Mouse (Mus musculus) kidney, embryonic 16.5 days (tissue): ENCODE measurements around the gene Fbxo30. TPM values are rescaled to one million over a fixed set of nuclear protein-coding genes. Genes with fewer than 3 reads are reported as not detected.
A peak's percentile ranks its signal among the peaks of the same experiment; 100 is the strongest.
"Not testable (repeated sequence)": the region's sequence is repeated elsewhere in the genome, so short reads cannot be mapped to it uniquely, and the experiment has no call there.

Experiments
- ATAC-seq: fragments of 200-750 bp; cut with Nextera tagmentation; 2 replicates; pipeline ENCODE4 v1.8.0; 2017; ENCODE audit warnings: moderate TSS enrichment; ENCODE audit not compliant: low FRiP score, low TSS enrichment
- H3K27ac ChIP-seq: fragments of 300-500 bp; sonication (generic); 2 replicates; pipeline ENCODE4 v1.5.1; 2014; ENCODE audit warnings: low read length
- H3K27me3 ChIP-seq: fragments of 300-500 bp; sonication (generic); 2 replicates; pipeline ENCODE4 v1.6.1; 2014; ENCODE audit warnings: low read length, control low read depth, mixed read lengths; ENCODE audit not compliant: insufficient read depth
- H3K36me3 ChIP-seq: fragments of 300-500 bp; sonication (generic); 2 replicates; pipeline ENCODE4 v1.6.1; 2014; ENCODE audit warnings: low read length, control low read depth, mixed read lengths; ENCODE audit not compliant: insufficient read depth
- H3K4me1 ChIP-seq: fragments of 300-500 bp; sonication (generic); 2 replicates; pipeline ENCODE4 v1.6.1; 2014; ENCODE audit warnings: low read length, control low read depth, mixed read lengths; ENCODE audit not compliant: insufficient read depth
- H3K4me2 ChIP-seq: fragments of 300-500 bp; sonication (generic); replicated peaks from 2 replicates; pipeline ENCODE4 v1.6.1; 2014; ENCODE audit warnings: low read depth, low read length
- H3K4me3 ChIP-seq: fragments of 300-500 bp; sonication (generic); 2 replicates; pipeline ENCODE4 v1.5.1; 2014; ENCODE audit warnings: mild to moderate bottlenecking, low read length
- H3K9ac ChIP-seq: fragments of 300-500 bp; sonication (generic); replicated peaks from 2 replicates; pipeline ENCODE4 v1.6.1; 2014; ENCODE audit warnings: low read length
- H3K9me3 ChIP-seq: fragments of 300-500 bp; sonication (generic); 2 replicates; pipeline ENCODE4 v1.6.1; 2016; ENCODE audit warnings: low read length, control low read depth
- WGBS: fragments of 180-500 bp; shearing (Covaris S2); extraction: QIAGEN DNeasy Blood & Tissue Kit; methylation state at CpG from one replicate; pipeline ENCODE4 v1.1.7; 2014; 5-methylcytosine and 5-hydroxymethylcytosine counted together
- polyA plus RNA-seq: library from polyadenylated mRNA; unstranded; fragments of >200 nt; fragmentation: Nextera tagmentation; extraction: Ambion mirVana; gene quantifications from 2 replicates; pipeline ENCODE4 v1.2.1, GENCODE M21; 2015

The Fbxo30 gene
- polyA plus RNA-seq = 32.6 and 35.4 TPM in 2 replicates

- H3K4me2 ChIP-seq = peak within 1 kb of the TSS; percentile 98
- H3K27ac ChIP-seq = peak within 1 kb of the TSS; percentile 99
- 0 out of 2 replicates have a peak, but pooled peaks cover 3% of the 10 kb centered on the region for H3K4me1 ChIP-seq
- H3K27me3 ChIP-seq = no peaks in the 10 kb centered on the region
- H3K36me3 ChIP-seq = no peaks in the 10 kb centered on the region
- H3K9me3 ChIP-seq = no peaks in the 10 kb centered on the region
- under 1% methylated on average over 67 of the region's 93 CpGs for WGBS
- peak; percentile 95 for ATAC-seq
- peak within 1 kb of the TSS; percentile 97 for H3K4me3 ChIP-seq
- H3K9ac ChIP-seq = peak within 1 kb of the TSS; percentile 96
Measured at GRCm38 (mm10) chr10:11280578-11281463, at the start of gene Fbxo30. Fbxo30 (plus strand) TSS chr10:11281330.

GRCm38 (mm10) chr10:11233208-11233607, 47.9 kb upstream of the Fbxo30 start:
- Histone ChIP-seq H3K27me3 (no peaks in the 10 kb centered on the region), H3K9me3 (no peaks in the 10 kb centered on the region), H3K9ac (no peak overlapping the region), H3K4me3 (no peak overlapping the region), H3K4me1 (no peaks in the 10 kb centered on the region), H3K4me2 (no peak overlapping the region), H3K27ac (no peak overlapping the region), H3K36me3 (no peaks in the 10 kb centered on the region)
- 65% methylated on average over 3 of the region's 3 CpGs for WGBS
- no peak for ATAC-seq

DNA sequence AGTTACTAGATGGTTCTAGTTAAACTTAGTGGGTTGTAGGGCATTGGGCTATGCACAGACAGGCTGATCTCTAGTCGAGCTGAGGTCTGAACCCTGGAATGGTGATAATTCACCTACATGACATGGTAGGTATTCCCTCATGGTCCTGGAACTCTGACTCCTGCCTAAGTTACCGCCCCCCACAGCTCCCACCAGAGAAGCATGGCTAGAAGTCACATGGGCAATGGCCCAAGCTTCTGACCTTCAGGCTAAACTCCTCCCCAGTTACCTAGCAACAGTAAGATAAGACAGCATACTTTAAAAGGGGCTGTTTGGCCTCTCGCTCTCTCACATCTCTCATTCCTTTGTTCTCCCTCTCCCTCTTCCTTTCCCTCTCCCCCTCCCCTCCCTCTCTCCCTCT, 38.1 kb upstream of the Fbxo30 start:
- not testable (repeated sequence) for H3K4me1 ChIP-seq, H3K4me3 ChIP-seq, H3K36me3 ChIP-seq, H3K27ac ChIP-seq, H3K9me3 ChIP-seq, H3K27me3 ChIP-seq, ATAC-seq, H3K4me2 ChIP-seq, H3K9ac ChIP-seq
- WGBS = 35% methylated on average over 3 of the region's 3 CpGs

- Histone ChIP-seq H3K4me3 (no peak overlapping the region), H3K27ac (no peak overlapping the region), H3K36me3 (no peaks in the 10 kb centered on the region), H3K4me1 (no peaks in the 10 kb centered on the region), H3K9ac (no peak overlapping the region), H3K27me3 (no peaks in the 10 kb centered on the region), H3K9me3 (no peaks in the 10 kb centered on the region), H3K4me2 (no peak overlapping the region)
- no peak for ATAC-seq
- WGBS = 94% methylated on average over 3 of the region's 3 CpGs
Measured at GRCm38 (mm10) chr10:11248210-11248609, 32.9 kb upstream of the Fbxo30 start.

GRCm38 (mm10) chr10:11250247-11250997, 30.7 kb upstream of the Fbxo30 start:
- no peak for ATAC-seq
- Histone ChIP-seq H3K9me3 (no peaks in the 10 kb centered on the region), H3K27me3 (no peaks in the 10 kb centered on the region), H3K36me3 (no peaks in the 10 kb centered on the region), H3K4me2 (no peak overlapping the region), H3K9ac (no peak overlapping the region), H3K4me3 (no peak overlapping the region), H3K4me1 (no peaks in the 10 kb centered on the region), H3K27ac (no peak overlapping the region)
- WGBS = 42% methylated on average over 2 of the region's 2 CpGs

DNA sequence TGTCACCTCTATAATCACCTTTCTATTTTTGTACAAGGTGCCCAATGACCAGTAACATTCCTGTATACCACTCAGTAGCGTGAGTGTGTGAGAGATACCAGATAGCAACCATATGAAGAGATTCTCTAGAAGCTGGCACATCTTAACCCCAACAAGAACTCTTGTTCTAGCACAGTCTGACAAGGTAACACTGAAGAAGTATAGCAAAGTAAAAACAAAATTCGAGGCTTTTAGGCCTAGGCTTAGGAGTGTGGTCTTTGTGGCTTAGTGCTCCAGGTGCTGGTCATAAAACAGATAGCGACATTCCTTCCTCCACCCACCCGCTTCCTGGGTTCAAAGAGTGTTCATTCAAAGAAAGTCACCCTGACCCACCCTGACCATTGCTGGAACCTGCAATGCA, 27.5 kb upstream of the Fbxo30 start:
- H3K27ac ChIP-seq, ATAC-seq, H3K9me3 ChIP-seq, H3K9ac ChIP-seq, H3K4me3 ChIP-seq, H3K4me1 ChIP-seq, H3K27me3 ChIP-seq, H3K36me3 ChIP-seq, H3K4me2 ChIP-seq: not testable (repeated sequence)
- WGBS = 80% methylated on average over 4 of the region's 4 CpGs

- no peak for ATAC-seq
- no peaks in the 10 kb centered on the region for H3K27me3 ChIP-seq
- no peak overlapping the region for H3K4me3 ChIP-seq
- H3K9ac ChIP-seq = no peak overlapping the region
- no peaks in the 10 kb centered on the region for H3K9me3 ChIP-seq
- H3K36me3 ChIP-seq = no peaks in the 10 kb centered on the region
- H3K4me2 ChIP-seq = no peak overlapping the region
- H3K4me1 ChIP-seq = no peaks in the 10 kb centered on the region
- no peak overlapping the region for H3K27ac ChIP-seq
Measured at GRCm38 (mm10) chr10:11260119-11260518, 21.0 kb upstream of the Fbxo30 start.

DNA sequence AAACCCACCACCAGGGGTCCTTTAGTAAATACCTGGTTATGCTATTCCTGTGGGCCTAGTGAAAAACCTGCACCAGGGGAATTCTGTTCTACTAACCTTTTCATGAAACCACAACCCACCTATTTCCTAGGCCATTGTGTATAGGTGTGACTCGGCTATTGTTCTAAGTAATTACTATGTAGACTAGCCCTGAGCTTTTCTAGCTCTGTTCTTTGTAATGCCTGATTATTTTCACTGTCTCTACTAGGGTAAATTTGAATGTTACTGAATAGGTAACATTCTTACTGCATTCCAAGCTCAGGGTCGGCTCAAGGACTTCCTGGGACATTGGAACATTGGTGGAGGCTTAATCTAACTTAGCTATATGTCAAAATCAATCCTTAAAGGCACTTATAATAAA, 18.8 kb upstream of the Fbxo30 start:
- not testable (repeated sequence) for H3K27ac ChIP-seq, H3K4me3 ChIP-seq, H3K27me3 ChIP-seq, H3K4me1 ChIP-seq, H3K9me3 ChIP-seq, ATAC-seq, H3K9ac ChIP-seq, H3K36me3 ChIP-seq, H3K4me2 ChIP-seq
- WGBS = 79% methylated on average over 2 of the region's 2 CpGs

- ATAC-seq, H3K4me2 ChIP-seq, H3K36me3 ChIP-seq, H3K27me3 ChIP-seq, H3K27ac ChIP-seq, H3K4me3 ChIP-seq, H3K4me1 ChIP-seq, H3K9ac ChIP-seq, H3K9me3 ChIP-seq: not testable (repeated sequence)
- WGBS = 78% methylated on average over 2 of the region's 2 CpGs
Measured at GRCm38 (mm10) chr10:11263795-11264194, 17.3 kb upstream of the Fbxo30 start.

DNA sequence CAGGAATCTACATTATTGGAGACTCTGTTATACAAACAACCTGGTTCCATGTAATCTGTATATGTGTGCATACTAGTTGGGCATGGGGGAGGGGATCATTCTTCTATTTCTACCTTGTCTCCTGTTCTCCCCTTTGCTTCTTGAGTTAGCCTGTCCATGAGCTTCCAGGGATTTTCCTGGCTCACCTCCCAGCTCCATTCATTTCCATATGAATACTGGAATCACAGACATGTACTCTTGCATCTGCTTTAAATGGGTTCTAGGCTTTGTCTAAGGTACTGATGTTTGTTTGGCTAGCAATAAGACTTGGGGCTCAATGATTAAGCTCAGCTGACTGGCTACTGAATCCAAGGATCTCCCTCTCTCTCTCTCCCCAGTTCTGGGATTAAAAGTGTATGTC, 12.0 kb upstream of the Fbxo30 start:
- no peak for ATAC-seq
- Histone ChIP-seq H3K9me3 (no peaks in the 10 kb centered on the region), H3K9ac (no peak overlapping the region), H3K27me3 (no peaks in the 10 kb centered on the region), H3K4me2 (no peak overlapping the region), H3K36me3 (no peaks in the 10 kb centered on the region), H3K4me1 (no peaks in the 10 kb centered on the region), H3K27ac (no peak overlapping the region), H3K4me3 (no peak overlapping the region)
